Mouse (Mus musculus) cerebellum, adult 2 months (tissue): Measurements from ENCODE around the gene Adad1.

Experiments used
- CTCF ChIP-seq: fragments of 200-500 bp; IDR thresholded peaks from 2 replicates; pipeline ENCODE4 v1.5.1; 2011; ENCODE audit warnings: low read depth, mild to moderate bottlenecking, control low read depth, low read length, moderate library complexity, borderline replicate concordance; ENCODE audit not compliant: insufficient read depth
- POLR2A ChIP-seq: fragments of 200-500 bp; IDR thresholded peaks from 2 replicates; pipeline ENCODE4 v1.6.1; 2011; ENCODE audit warnings: low read length, control low read depth, borderline replicate concordance; ENCODE audit not compliant: insufficient read depth

- TF ChIP-seq POLR2A (no peak), CTCF (no peak)
These were observed 62.3 kb downstream of the Adad1 start, which contains the start of gene Il2 for GRCm38 (mm10) chr3:37125655-37126054.
